Mouse (Mus musculus) intestine, embryonic 16.5 days (tissue): Measurements from ENCODE around the gene Ptprh. TPM values are rescaled to one million over a fixed set of nuclear protein-coding genes. Genes with fewer than 3 reads are reported as not detected.
"Not testable (repeated sequence)": the region's sequence is repeated elsewhere in the genome, so short reads cannot be mapped to it uniquely, and the experiment has no call there.

Experiments
- ATAC-seq: fragments of 200-750 bp; cut with Nextera tagmentation; 2 replicates; pipeline ENCODE4 v1.8.0; 2017; ENCODE audit warnings: moderate TSS enrichment, moderate library complexity
- H3K27ac ChIP-seq: fragments of 300-500 bp; sonication (generic); 2 replicates; pipeline ENCODE4 v1.5.1; 2014; ENCODE audit warnings: mild to moderate bottlenecking, low read length
- H3K27me3 ChIP-seq: fragments of 300-500 bp; sonication (generic); replicated peaks from 2 replicates; pipeline ENCODE4 v1.6.1; 2014; ENCODE audit warnings: low read length, control low read depth, mixed read lengths; ENCODE audit not compliant: control insufficient read depth, insufficient read depth
- H3K36me3 ChIP-seq: fragments of 300-500 bp; sonication (generic); 2 replicates; pipeline ENCODE4 v1.6.1; 2014; ENCODE audit warnings: low read length, control low read depth; ENCODE audit not compliant: control insufficient read depth, insufficient read depth
- H3K4me1 ChIP-seq: fragments of 300-500 bp; sonication (generic); 2 replicates; pipeline ENCODE4 v1.6.1; 2014; ENCODE audit warnings: low read length, control low read depth, mixed read lengths; ENCODE audit not compliant: control insufficient read depth, insufficient read depth
- H3K4me2 ChIP-seq: fragments of 300-500 bp; sonication (generic); 2 replicates; pipeline ENCODE4 v1.6.1; 2014; ENCODE audit warnings: low read depth, low read length, control low read depth
- H3K4me3 ChIP-seq: fragments of 300-500 bp; sonication (generic); 2 replicates; pipeline ENCODE4 v1.5.1; 2014; ENCODE audit warnings: mild to moderate bottlenecking, low read length
- H3K9ac ChIP-seq: fragments of 300-500 bp; sonication (generic); 2 replicates; pipeline ENCODE4 v1.6.1; 2014; ENCODE audit warnings: low read depth, low read length
- H3K9me3 ChIP-seq: fragments of 300-500 bp; sonication (generic); 2 replicates; pipeline ENCODE4 v1.6.1; 2016; ENCODE audit warnings: low read length, control low read depth; ENCODE audit not compliant: control insufficient read depth
- WGBS: fragments of 180-500 bp; shearing (Covaris S2); extraction: QIAGEN DNeasy Blood & Tissue Kit; methylation state at CpG from one replicate; pipeline ENCODE4 v1.1.7; 2014; 5-methylcytosine and 5-hydroxymethylcytosine counted together
- polyA plus RNA-seq: library from polyadenylated mRNA; unstranded; fragments of >200 nt; fragmentation: Nextera tagmentation; extraction: Ambion mirVana; gene quantifications from 2 replicates; pipeline ENCODE4 v1.2.1, GENCODE M21; 2015

The Ptprh gene
- polyA plus RNA-seq, 1 experiment from 2014 or later = 3.0 TPM

DNA sequence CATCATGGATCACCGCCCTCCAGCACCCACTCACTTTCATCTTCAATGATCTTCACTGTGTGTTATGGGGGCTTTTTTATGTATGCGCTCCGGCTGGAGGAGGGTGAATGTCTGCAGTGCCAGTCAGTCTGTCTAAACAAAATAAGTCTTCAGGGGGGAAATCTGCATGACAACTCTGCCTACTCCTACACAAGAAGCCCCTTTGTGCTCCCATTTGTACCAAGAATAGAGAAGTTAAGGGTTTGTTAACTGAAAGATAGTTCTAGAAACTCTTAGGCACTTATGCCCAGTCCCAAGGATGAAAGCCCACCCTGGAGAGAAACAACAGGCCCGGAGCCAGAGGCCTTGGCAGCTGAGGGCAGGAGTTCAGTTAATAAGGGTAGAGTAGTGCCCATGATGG lies 67.5 kb downstream of the Ptprh start:
- no peaks in the 10 kb centered on the region for H3K27me3 ChIP-seq
- H3K4me3 ChIP-seq = no peak overlapping the region
- WGBS = 83% methylated on average over 4 of the region's 4 CpGs
- no peak overlapping the region for H3K27ac ChIP-seq
- ATAC-seq = no peak
- H3K4me1 ChIP-seq = peaks cover 5% of the 10 kb centered on the region
- no peak overlapping the region for H3K4me2 ChIP-seq
- no peaks in the 10 kb centered on the region for H3K36me3 ChIP-seq
- no peaks in the 10 kb centered on the region for H3K9me3 ChIP-seq
- no peak overlapping the region for H3K9ac ChIP-seq

DNA sequence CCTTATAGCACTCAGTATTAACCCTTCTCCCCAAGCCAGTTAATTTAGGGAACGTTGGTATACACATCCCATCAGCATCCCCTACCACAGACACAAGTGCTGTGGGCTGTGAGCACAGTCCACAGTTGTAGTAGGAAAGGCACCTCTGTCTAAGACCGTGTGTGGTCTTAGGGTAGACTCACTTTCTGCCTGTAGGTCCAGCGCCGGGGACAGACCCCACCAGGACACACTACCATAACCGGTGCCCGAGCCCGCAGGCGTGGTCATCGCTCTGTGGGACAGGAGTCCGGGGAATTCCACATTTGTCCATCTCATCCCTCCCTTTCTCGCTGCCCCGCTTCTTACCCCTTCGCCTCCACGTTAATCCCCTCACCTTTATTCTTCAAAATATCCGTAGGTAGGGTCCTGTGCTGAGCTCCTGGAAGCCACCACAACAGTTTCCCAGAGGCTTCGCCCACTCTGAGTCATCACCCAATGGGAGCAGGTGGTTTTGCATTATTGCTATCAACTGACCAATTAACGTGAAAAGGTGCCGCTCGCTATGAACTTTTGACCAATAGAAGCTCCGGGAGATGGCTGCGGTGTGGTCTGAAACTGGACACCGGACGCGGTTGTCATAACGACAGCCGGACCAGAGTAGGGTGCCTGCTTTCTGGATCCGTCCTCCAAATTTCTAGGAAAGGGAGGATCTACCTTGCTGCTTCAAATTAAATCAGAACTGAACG lies 71.7 kb downstream of the Ptprh start, which contains the start of gene Dnaaf3:
Gene Dnaaf3 (minus strand): TSS at position 449 of the 725 bp plus-strand sequence.
- Histone ChIP-seq H3K27me3 (no peaks in the 10 kb centered on the region), H3K36me3 (no peaks in the 10 kb centered on the region), H3K4me1 (peaks cover 5% of the 10 kb centered on the region), H3K9me3 (no peaks in the 10 kb centered on the region), H3K4me3 (peak within 1 kb of the TSS; percentile 44), H3K9ac (peak within 1 kb of the TSS; percentile 30; the same call in 1 of the 2 replicates), H3K27ac (no peak within 1 kb of the TSS), H3K4me2 (peak within 1 kb of the TSS; percentile 60)
- 3% methylated on average over 28 of the region's 28 CpGs for WGBS
- peak; percentile 95 for ATAC-seq

- not testable (repeated sequence) for H3K4me2 ChIP-seq, ATAC-seq, H3K27me3 ChIP-seq, H3K4me1 ChIP-seq, H3K27ac ChIP-seq, H3K9me3 ChIP-seq, H3K4me3 ChIP-seq, H3K36me3 ChIP-seq, H3K9ac ChIP-seq
- WGBS = 46% methylated on average over 7 of the region's 8 CpGs
These were observed 73.7 kb downstream of the Ptprh start for GRCm38 (mm10) chr7:4530166-4530565.

GRCm38 (mm10) chr7:4527302-4527689 lies 76.5 kb downstream of the Ptprh start:
- peak overlapping the region; percentile 71; the same call in 1 of the 2 replicates for H3K4me2 ChIP-seq
- no peaks in the 10 kb centered on the region for H3K27me3 ChIP-seq
- no peaks in the 10 kb centered on the region for H3K9me3 ChIP-seq
- H3K36me3 ChIP-seq = no peaks in the 10 kb centered on the region
- H3K9ac ChIP-seq = no peak overlapping the region
- H3K4me1 ChIP-seq = peaks cover 7% of the 10 kb centered on the region
- whole genome bisulfite sequencing = 51% methylated on average over 18 of the region's 18 CpGs
- H3K4me3 ChIP-seq = no peak overlapping the region
- no peak overlapping the region for H3K27ac ChIP-seq
- ATAC-seq = no peak

DNA sequence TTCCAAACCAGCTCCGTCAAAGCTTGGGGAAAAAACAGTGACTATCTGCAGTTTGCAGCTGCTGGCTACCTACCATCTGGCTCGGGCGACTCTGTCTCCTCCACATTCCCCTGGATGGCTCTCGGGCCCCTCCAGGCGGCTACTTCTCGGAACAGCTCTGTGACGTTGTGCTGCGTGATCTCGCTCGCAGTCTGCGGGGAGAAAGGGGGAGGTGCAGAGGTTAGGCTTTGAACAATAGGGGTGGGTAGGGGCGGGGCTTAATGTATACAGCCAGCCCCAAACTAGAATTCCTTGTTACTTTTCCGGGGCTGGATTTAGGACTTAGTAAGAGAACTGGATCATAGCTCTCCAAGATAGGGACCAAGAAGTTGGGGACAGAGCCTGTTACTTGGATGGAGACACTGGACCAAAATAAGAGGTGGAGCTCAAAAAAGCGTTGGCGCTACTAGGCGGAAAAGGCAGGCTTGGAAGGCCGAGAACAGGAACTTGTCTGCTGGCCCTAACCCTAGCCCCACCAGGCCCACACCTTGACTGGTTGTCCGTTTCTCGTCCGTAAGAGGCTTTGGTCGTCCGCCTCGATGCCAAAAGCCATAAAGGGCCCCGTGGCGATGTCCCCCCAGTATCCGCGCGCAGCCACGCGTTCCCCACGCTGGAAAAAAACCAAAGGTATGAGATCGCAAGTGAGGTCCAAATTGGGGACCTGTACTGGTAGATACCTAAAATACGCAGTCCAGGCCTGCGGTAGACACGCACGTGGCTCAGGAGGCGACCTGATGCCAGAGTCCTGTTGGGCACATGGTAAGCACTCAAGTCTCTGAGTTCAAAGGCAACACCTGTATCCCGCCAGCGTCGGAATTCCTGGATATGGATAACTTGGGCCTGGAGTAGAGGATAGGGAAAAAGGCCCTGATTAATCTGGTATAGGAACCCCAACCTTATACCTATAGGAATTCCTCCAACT lies 77.2 kb downstream of the Ptprh start:
- peak; percentile 94 for ATAC-seq
- H3K4me3 ChIP-seq = peak overlapping the region; percentile 42
- no peaks in the 10 kb centered on the region for H3K36me3 ChIP-seq
- H3K27ac ChIP-seq = no peak overlapping the region
- 20% methylated on average over 40 of the region's 40 CpGs for WGBS
- 0 out of 2 replicates have a peak, but pooled peaks cover 2% of the 10 kb centered on the region for H3K4me1 ChIP-seq
- peak overlapping the region; percentile 71 for H3K4me2 ChIP-seq
- no peaks in the 10 kb centered on the region for H3K9me3 ChIP-seq
- peak overlapping the region; percentile 64 for H3K9ac ChIP-seq
- no peaks in the 10 kb centered on the region for H3K27me3 ChIP-seq

GRCm38 (mm10) chr7:4524212-4524922 lies 79.5 kb downstream of the Ptprh start, which contains the start of gene Tnni3:
Gene Tnni3, minus strand, starts transcription at chr7:4524229.
- H3K4me2 ChIP-seq, H3K9ac ChIP-seq, H3K4me3 ChIP-seq, H3K4me1 ChIP-seq, H3K36me3 ChIP-seq, H3K27me3 ChIP-seq, H3K9me3 ChIP-seq, H3K27ac ChIP-seq: not testable (repeated sequence)
- WGBS = 67% methylated on average over 15 of the region's 15 CpGs
- peak; percentile 22; the same call in 1 of the 2 replicates for ATAC-seq

DNA sequence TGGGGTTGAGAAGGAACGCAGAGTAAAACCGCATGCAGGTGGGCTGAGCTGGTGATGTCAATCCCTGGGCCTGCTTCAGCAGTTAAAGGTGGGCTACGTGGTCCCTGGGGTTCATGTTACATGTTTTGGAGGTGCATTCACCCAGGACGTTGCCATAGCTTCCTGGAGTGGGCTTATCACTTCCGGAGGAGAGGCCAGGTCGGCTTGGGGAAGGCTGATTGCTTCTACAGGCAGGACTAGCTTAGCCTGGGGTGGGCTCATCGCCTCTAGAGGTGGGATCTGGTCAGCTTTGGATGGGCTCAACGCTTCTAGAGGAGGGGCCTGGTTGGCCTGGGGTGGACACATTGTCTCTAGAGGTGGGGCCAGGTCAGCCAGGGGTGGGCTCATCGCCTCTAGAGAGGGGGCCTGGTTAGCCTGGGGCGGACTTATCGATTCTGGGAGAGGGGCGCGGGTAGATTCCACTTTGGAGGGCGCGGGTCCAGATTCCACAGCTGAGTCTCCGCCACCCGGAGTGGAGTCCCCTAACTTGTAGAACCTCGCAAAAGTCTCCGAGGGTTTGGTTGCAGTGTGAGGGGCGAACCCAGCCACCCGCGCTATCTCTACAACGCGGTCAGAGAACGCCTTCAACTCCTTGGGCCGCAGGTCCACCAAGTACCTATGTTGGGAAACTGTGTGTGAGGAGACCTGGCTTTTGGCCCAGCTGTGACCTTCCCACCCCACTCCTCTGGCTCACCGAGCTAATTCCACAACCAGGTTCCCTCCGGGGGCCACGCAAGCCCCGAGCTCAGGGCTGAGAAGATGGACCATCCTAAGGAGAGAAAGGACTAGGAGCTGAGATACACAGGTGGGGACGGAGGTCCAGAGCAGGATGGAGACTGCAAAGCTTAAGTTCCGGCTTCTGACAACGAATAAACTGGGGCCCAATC lies 80.4 kb downstream of the Ptprh start:
- Histone ChIP-seq H3K9ac (no peak overlapping the region), H3K4me3 (no peak overlapping the region), H3K9me3 (no peaks in the 10 kb centered on the region), H3K27me3 (peaks cover 3% of the 10 kb centered on the region; the same call in 1 of the 2 replicates), H3K36me3 (no peaks in the 10 kb centered on the region), H3K4me1 (peaks cover 6% of the 10 kb centered on the region; the same call in 1 of the 2 replicates), H3K4me2 (no peak overlapping the region), H3K27ac (no peak overlapping the region)
- WGBS = 89% methylated on average over 33 of the region's 33 CpGs
- no peak for ATAC-seq

GRCm38 (mm10) chr7:4522292-4522691 lies 81.5 kb downstream of the Ptprh start:
- H3K9ac ChIP-seq = no peak overlapping the region
- peaks cover 3% of the 10 kb centered on the region; the same call in 1 of the 2 replicates for H3K27me3 ChIP-seq
- H3K27ac ChIP-seq = no peak overlapping the region
- H3K4me2 ChIP-seq = no peak overlapping the region
- no peaks in the 10 kb centered on the region for H3K9me3 ChIP-seq
- H3K4me3 ChIP-seq = no peak overlapping the region
- no peak for ATAC-seq
- H3K4me1 ChIP-seq = peaks cover 6% of the 10 kb centered on the region; the same call in 1 of the 2 replicates
- no peaks in the 10 kb centered on the region for H3K36me3 ChIP-seq
- 75% methylated on average over 6 of the region's 6 CpGs for WGBS
